Mouse (Mus musculus) heart, adult 2 months (tissue): ENCODE results near the gene Cmss1. TPM values are rescaled to one million over a fixed set of nuclear protein-coding genes. Genes with fewer than 3 reads are reported as not detected.

Source experiments
- DNase-seq, 2 experiments: peaks; one replicate each; pipeline ENCODE4 v3.0.0; 2021
- H3K27ac ChIP-seq: fragments of 200-600 bp; 2 replicates; pipeline ENCODE4 v1.8.1; 2022
- H3K27me3 ChIP-seq: fragments of 200-500 bp; 2 replicates; pipeline ENCODE4 v1.6.1; 2012; ENCODE audit warnings: mild to moderate bottlenecking, low read length, inconsistent platforms, mixed read lengths; ENCODE audit not compliant: control insufficient read depth, insufficient read depth
- H3K36me3 ChIP-seq: fragments of 200-500 bp; 2 replicates; pipeline ENCODE4 v1.6.1; 2012; ENCODE audit warnings: low read length, inconsistent platforms; ENCODE audit not compliant: control insufficient read depth, insufficient read depth
- H3K4me1 ChIP-seq: fragments of 200-500 bp; 2 replicates; pipeline ENCODE4 v1.6.1; 2011; ENCODE audit warnings: low read length; ENCODE audit not compliant: control insufficient read depth, insufficient read depth
- H3K4me3 ChIP-seq: fragments of 200-600 bp; 2 replicates; pipeline ENCODE4 v1.8.1; 2022
- H3K79me2 ChIP-seq: fragments of 200-500 bp; replicated peaks from 2 replicates; pipeline ENCODE4 v1.6.1; 2012; ENCODE audit warnings: mild to moderate bottlenecking, inconsistent platforms, low read length, moderate library complexity, mixed read lengths; ENCODE audit not compliant: control insufficient read depth, insufficient read depth
- H3K9ac ChIP-seq: fragments of 200-500 bp; 2 replicates; pipeline ENCODE4 v1.6.1; 2012; ENCODE audit warnings: low read depth, mild to moderate bottlenecking, control low read depth, inconsistent platforms, low read length, mixed read lengths
- CTCF ChIP-seq: fragments of 200-600 bp; IDR thresholded peaks from 2 replicates; pipeline ENCODE4 v1.8.1; 2022; ENCODE audit warnings: antibody characterized with exemption, mild to moderate bottlenecking, moderate library complexity
- EP300 ChIP-seq: fragments of 200-500 bp; IDR thresholded peaks from 2 replicates; pipeline ENCODE4 v1.6.1; 2011; ENCODE audit warnings: low read depth, low read length, control low read depth; ENCODE audit not compliant: insufficient read depth
- POLR2A ChIP-seq: fragments of 200-500 bp; IDR thresholded peaks from 2 replicates; pipeline ENCODE4 v1.6.1; 2011; ENCODE audit warnings: mild to moderate bottlenecking, low read depth, low read length, control low read depth; ENCODE audit not compliant: insufficient read depth
- WGBS: fragments of 180-500 bp; shearing (Covaris S2); methylation state at CpG from one replicate; pipeline ENCODE4 v1.1.7; 2018; 5-methylcytosine and 5-hydroxymethylcytosine counted together
- intact Hi-C: fragments of 180-260 bp; cut with DNase I; formaldehyde crosslinking; loops from one replicate; pipeline ENCODE4 v1.15.1; 2025
- polyA plus RNA-seq: library from polyadenylated mRNA; depleted of rRNA; stranded (reverse); fragments of >200 nt; gene quantifications from 2 replicates; pipeline ENCODE4 v1.2.3, GENCODE M21; 2012
- total RNA-seq, 2 experiments: library from RNA; stranded (reverse); gene quantifications; 2 replicates each; pipeline ENCODE4 v1.2.3; 2021

Cmss1 gene
- total and polyA plus RNA-seq, 3 experiments, result 17.6 to 74.3 (median 66.9) TPM

GRCm38 (mm10) chr16:57401702-57402101 is 205.0 kb downstream of the Cmss1 start:
- WGBS, result 35% methylated on average over 6 of the region's 6 CpGs
- intact Hi-C loops, result no loop called here
- no peak for DNase-seq
- Histone ChIP-seq H3K4me1 (no peaks in the 10 kb centered on the region; the same call in none of the 2 replicates), H3K36me3 (no peaks in the 10 kb centered on the region), H3K27ac (no peak overlapping the region), H3K27me3 (no peaks in the 10 kb centered on the region), H3K79me2 (no peaks in the 10 kb centered on the region; the same call in 1 of the 2 replicates), H3K9ac (no peak overlapping the region), H3K4me3 (no peak overlapping the region)
- TF ChIP-seq CTCF (no peak), EP300 (no peak), POLR2A (no peak)

GRCm38 (mm10) chr16:57399566-57399965 is 207.1 kb downstream of the Cmss1 start:
- no peaks in the 10 kb centered on the region; the same call in 1 of the 2 replicates for H3K79me2 ChIP-seq
- intact Hi-C loops, result no loop called here

GRCm38 (mm10) chr16:57398387-57399214 is 208.1 kb downstream of the Cmss1 start:
- intact Hi-C loops, result loop anchor here (1.0 kb wide), 2 partner anchors 154 to 179 kb away; no protein-coding TSS in a partner anchor

More at GRCm38 (mm10) chr16:57399566-57399965, 207.1 kb downstream of the Cmss1 start:
- Histone ChIP-seq H3K27me3 (no peaks in the 10 kb centered on the region), H3K36me3 (no peaks in the 10 kb centered on the region), H3K4me3 (no peak overlapping the region), H3K9ac (no peak overlapping the region), H3K4me1 (no peaks in the 10 kb centered on the region; the same call in none of the 2 replicates), H3K27ac (no peak overlapping the region)
- no peak for TF ChIP-seq CTCF
- no peak for TF ChIP-seq POLR2A
- TF ChIP-seq EP300, result no peak
- 82% methylated on average over 10 of the region's 10 CpGs for WGBS
- DNase-seq, result no peak

GRCm38 (mm10) chr16:57397845-57398244 is 208.8 kb downstream of the Cmss1 start:
- no peak overlapping the region for H3K9ac ChIP-seq
- no peak for TF ChIP-seq POLR2A
- TF ChIP-seq CTCF, result no peak
- no peak for TF ChIP-seq EP300
- WGBS, result 78% methylated on average over 6 of the region's 6 CpGs
- no peak overlapping the region for H3K27ac ChIP-seq
- no peak for DNase-seq
- no peaks in the 10 kb centered on the region for H3K27me3 ChIP-seq
- H3K79me2 ChIP-seq, result no peaks in the 10 kb centered on the region; the same call in 1 of the 2 replicates
- no peaks in the 10 kb centered on the region for H3K36me3 ChIP-seq
- H3K4me1 ChIP-seq, result peaks cover 2% of the 10 kb centered on the region
- intact Hi-C loops, result loop anchor here (1.0 to 2.0 kb wide), 3 partner anchors 35 to 179 kb away; no protein-coding TSS in a partner anchor
- H3K4me3 ChIP-seq, result no peak overlapping the region

More at GRCm38 (mm10) chr16:57398387-57399214, 208.1 kb downstream of the Cmss1 start:
- Histone ChIP-seq H3K27me3 (no peaks in the 10 kb centered on the region), H3K27ac (no peak overlapping the region), H3K4me1 (no peaks in the 10 kb centered on the region; the same call in none of the 2 replicates), H3K9ac (no peak overlapping the region), H3K36me3 (no peaks in the 10 kb centered on the region), H3K79me2 (no peaks in the 10 kb centered on the region; the same call in 1 of the 2 replicates), H3K4me3 (no peak overlapping the region)
- TF ChIP-seq EP300 (0 out of 2 replicates have a peak, but pooled peaks have one; percentile 10), CTCF (peak; percentile 92), POLR2A (no peak)
- DNase-seq, result peak; percentile 64 to 68
- WGBS, result 49% methylated on average over 18 of the region's 18 CpGs

- H3K4me3 ChIP-seq, result no peak overlapping the region
- H3K9ac ChIP-seq, result no peak overlapping the region
- peaks cover 2% of the 10 kb centered on the region for H3K4me1 ChIP-seq
- WGBS, result 58% methylated on average over 6 of the region's 6 CpGs
- no peaks in the 10 kb centered on the region; the same call in 1 of the 2 replicates for H3K79me2 ChIP-seq
- no peaks in the 10 kb centered on the region for H3K27me3 ChIP-seq
- H3K27ac ChIP-seq, result no peak overlapping the region
- no peaks in the 10 kb centered on the region for H3K36me3 ChIP-seq
- intact Hi-C loops, result loop anchor here (2.0 kb wide), 1 partner anchor 33 kb away; no protein-coding TSS in a partner anchor
- DNase-seq, result no peak
- TF ChIP-seq POLR2A (no peak), EP300 (no peak), CTCF (no peak)
Measured at GRCm38 (mm10) chr16:57396249-57396648, 210.4 kb downstream of the Cmss1 start.
